ENCODE assay signal across 8 mouse cellular contexts in genomic region chr11:120215726-120216241, GRCm38 (mm10). TPM values are rescaled to one million over a fixed set of nuclear protein-coding genes. Genes with fewer than 3 reads are reported as not detected.
A peak's percentile ranks its signal among the peaks of the same experiment; 100 is the strongest.
DNase-seq lines count a peak whose midpoint lies in the region; ATAC-seq and TF ChIP-seq lines count a peak whose summit lies in the region.

No protein-coding gene starts in this region.

- WGBS in kidney, adult 2 months = 71% methylated on average over 10 of the region's 10 CpGs
- 51% methylated on average over 10 of the region's 10 CpGs for WGBS in hindbrain, embryonic 12.5 days
- WGBS in liver, embryonic 11.5 days = 42% methylated on average over 10 of the region's 10 CpGs
- WGBS in neural tube, embryonic 14.5 days = 47% methylated on average over 10 of the region's 10 CpGs

- peaks cover 10% of the 10 kb centered on the region for H3K4me1 ChIP-seq in kidney, adult 2 months (ENCODE audit: control insufficient read depth, insufficient read depth, low read length)
- peaks cover 41% of the 10 kb centered on the region for H3K4me1 ChIP-seq in hindbrain, embryonic 12.5 days
- H3K4me1 ChIP-seq in liver, embryonic 11.5 days (replicated peaks; ENCODE audit: control insufficient read depth, insufficient read depth, low read length) = peaks cover 40% of the 10 kb centered on the region
- H3K4me1 ChIP-seq in neural tube, embryonic 14.5 days (ENCODE audit: control insufficient read depth, insufficient read depth, low read length) = peaks cover 22% of the 10 kb centered on the region

- H3K4me3 ChIP-seq in kidney, adult 2 months (ENCODE audit: insufficient read depth, low read depth, low read length) = no peak overlapping the region
- H3K4me3 ChIP-seq in hindbrain, embryonic 12.5 days = no peak overlapping the region
- H3K4me3 ChIP-seq in liver, embryonic 11.5 days (ENCODE audit: low read depth, low read length) = no peak overlapping the region
- H3K4me3 ChIP-seq in neural tube, embryonic 14.5 days (ENCODE audit: low read depth, low read length) = no peak overlapping the region

- TF ChIP-seq CTCF in kidney, adult 2 months (conservative IDR thresholded peaks at IDR 0.05; ENCODE audit: insufficient read depth, insufficient read length, low read depth, low read length) = no peak

- H3K27me3 ChIP-seq in kidney, adult 2 months (replicated peaks; ENCODE audit: control insufficient read depth, insufficient read depth, low read length) = no peaks in the 10 kb centered on the region
- no peaks in the 10 kb centered on the region for H3K27me3 ChIP-seq in hindbrain, embryonic 12.5 days
- no peaks in the 10 kb centered on the region; the same call in 1 of the 2 replicates for H3K27me3 ChIP-seq in liver, embryonic 11.5 days (replicated peaks; ENCODE audit: control insufficient read depth, insufficient read depth, low read length)
- no peaks in the 10 kb centered on the region for H3K27me3 ChIP-seq in neural tube, embryonic 14.5 days (ENCODE audit: control insufficient read depth, insufficient read depth, low read length)

- no peaks in the 10 kb centered on the region; the same call in 1 of the 2 replicates for H3K9me3 ChIP-seq in hindbrain, embryonic 12.5 days (replicated peaks)
- H3K9me3 ChIP-seq in liver, embryonic 11.5 days (ENCODE audit: control insufficient read depth, low read length) = no peaks in the 10 kb centered on the region
- no peaks in the 10 kb centered on the region for H3K9me3 ChIP-seq in neural tube, embryonic 14.5 days (ENCODE audit: control insufficient read depth, low read length)

- peak overlapping the region; percentile 16; the same call in 1 of the 2 replicates for H3K4me2 ChIP-seq in hindbrain, embryonic 12.5 days (replicated peaks)
- H3K4me2 ChIP-seq in liver, embryonic 11.5 days = peak overlapping the region; percentile 11; the same call in 1 of the 2 replicates
- H3K4me2 ChIP-seq in neural tube, embryonic 14.5 days (ENCODE audit: low read depth, low read length) = no peak overlapping the region

- H3K9ac ChIP-seq in hindbrain, embryonic 12.5 days = no peak overlapping the region; the same call in 1 of the 2 replicates
- H3K9ac ChIP-seq in liver, embryonic 11.5 days (ENCODE audit: low read depth, low read length) = no peak overlapping the region
- H3K9ac ChIP-seq in neural tube, embryonic 14.5 days (replicated peaks; ENCODE audit: low read depth, low read length) = no peak overlapping the region

- no peaks in the 10 kb centered on the region for H3K36me3 ChIP-seq in kidney, adult 2 months (ENCODE audit: control insufficient read depth, insufficient read depth, low read length)
- H3K36me3 ChIP-seq in hindbrain, embryonic 12.5 days = no peaks in the 10 kb centered on the region
- H3K36me3 ChIP-seq in liver, embryonic 11.5 days (ENCODE audit: control insufficient read depth, insufficient read depth, low read length) = no peaks in the 10 kb centered on the region; the same call in 1 of the 2 replicates
- no peaks in the 10 kb centered on the region for H3K36me3 ChIP-seq in neural tube, embryonic 14.5 days (ENCODE audit: control insufficient read depth, insufficient read depth, low read length)

- no peak for ATAC-seq in hindbrain, embryonic 12.5 days (ENCODE audit: low FRiP score)
- ATAC-seq in liver, embryonic 11.5 days (replicated peaks; ENCODE audit: low FRiP score) = peak; percentile 24
- no peak; the same call in 1 of the 2 replicates for ATAC-seq in neural tube, embryonic 14.5 days (ENCODE audit: low read depth)

- no peak for TF ChIP-seq POLR2A in kidney, adult 2 months (IDR thresholded peaks at IDR 0.05; ENCODE audit: low read depth, low read length)

- DNase-seq in kidney, adult 2 months = peak; percentile 65
- DNase-seq in kidney, postnatal 14 days = no peak
- no peak for DNase-seq in liver, embryonic 11.5 days (ENCODE audit: low spot score)
- no peak for DNase-seq in spleen, adult 12 weeks (ENCODE audit: low spot score)
- no peak for DNase-seq in cerebellum, postnatal 14 days
- DNase-seq in ovary, postnatal 10 days (ENCODE audit: low spot score) = no peak

- peak overlapping the region; percentile 51 for H3K27ac ChIP-seq in kidney, adult 2 months (ENCODE audit: insufficient read depth, low read depth, low read length)
- H3K27ac ChIP-seq in hindbrain, embryonic 12.5 days = peak overlapping the region; percentile 95
- H3K27ac ChIP-seq in liver, embryonic 11.5 days (ENCODE audit: low read depth, low read length) = peak overlapping the region; percentile 79
- peak overlapping the region; percentile 79; the same call in 1 of the 2 replicates for H3K27ac ChIP-seq in neural tube, embryonic 14.5 days (ENCODE audit: low read depth, low read length)

RNA-seq across cellular contexts. Expression of gene Bahcc1, which starts 17.0 kb away (rescaled TPM):
- 8.0 and 9.2 TPM in 2 replicates for polyA plus RNA-seq in kidney, adult 2 months (2012; rRNA removed)
- 21.9 and 23.8 TPM in 2 replicates for polyA plus RNA-seq in hindbrain, embryonic 12.5 days (2016; fragmentation: Nextera tagmentation; extraction: Ambion mirVana)
- 6.7 and 8.8 TPM in 2 replicates for polyA plus RNA-seq in liver, embryonic 11.5 days (2014; fragmentation: Nextera tagmentation; extraction: Ambion mirVana)
- 17.0 and 20.8 TPM in 2 replicates for polyA plus RNA-seq in neural tube, embryonic 14.5 days (2014; fragmentation: Nextera tagmentation; extraction: Ambion mirVana)
